Mouse (Mus musculus) midbrain, embryonic 14.5 days (tissue): Measurements from ENCODE around the gene Hoxc5. TPM values are rescaled to one million over a fixed set of nuclear protein-coding genes. Genes with fewer than 3 reads are reported as not detected.

ENCODE experiments used
- ATAC-seq: fragments of 200-750 bp; cut with Nextera tagmentation; 2 replicates; pipeline ENCODE4 v1.8.0; 2017; ENCODE audit warnings: moderate number of reproducible peaks, moderate library complexity; ENCODE audit not compliant: low FRiP score, low TSS enrichment
- DNase-seq: peaks from one replicate; pipeline ENCODE4 v3.0.0-alpha.2; 2015
- H3K27ac ChIP-seq: fragments of 300-500 bp; sonication (generic); replicated peaks from 2 replicates; pipeline ENCODE4 v1.5.1; 2014; ENCODE audit warnings: mild to moderate bottlenecking, low read depth, low read length, moderate library complexity
- H3K27me3 ChIP-seq: fragments of 300-500 bp; sonication (generic); 2 replicates; pipeline ENCODE4 v1.6.1; 2014; ENCODE audit warnings: low read length, control low read depth, mixed read lengths; ENCODE audit not compliant: control insufficient read depth, insufficient read depth
- H3K36me3 ChIP-seq: fragments of 300-500 bp; sonication (generic); 2 replicates; pipeline ENCODE4 v1.6.1; 2014; ENCODE audit warnings: low read length, control low read depth; ENCODE audit not compliant: control insufficient read depth, insufficient read depth
- H3K4me1 ChIP-seq: fragments of 300-500 bp; sonication (generic); 2 replicates; pipeline ENCODE4 v1.6.1; 2014; ENCODE audit warnings: mild to moderate bottlenecking, antibody characterized with exemption, low read length, control low read depth; ENCODE audit not compliant: control insufficient read depth, insufficient read depth
- H3K4me2 ChIP-seq: fragments of 300-500 bp; sonication (generic); 2 replicates; pipeline ENCODE4 v1.6.1; 2014; ENCODE audit warnings: mild to moderate bottlenecking, low read length, moderate library complexity
- H3K4me3 ChIP-seq: fragments of 300-500 bp; sonication (generic); replicated peaks from 2 replicates; pipeline ENCODE4 v1.5.1; 2014; ENCODE audit warnings: low read depth, low read length
- H3K9ac ChIP-seq: fragments of 300-500 bp; sonication (generic); replicated peaks from 2 replicates; pipeline ENCODE4 v1.6.1; 2014; ENCODE audit warnings: mild to moderate bottlenecking, low read length, moderate library complexity
- H3K9me3 ChIP-seq: fragments of 300-500 bp; sonication (generic); 2 replicates; pipeline ENCODE4 v1.6.1; 2016; ENCODE audit warnings: low read length, control low read depth, mixed read lengths; ENCODE audit not compliant: control insufficient read depth
- WGBS: fragments of 180-500 bp; shearing (Covaris S2); extraction: QIAGEN DNeasy Blood & Tissue Kit; methylation state at CpG from one replicate; pipeline ENCODE4 v1.1.7; 2014; 5-methylcytosine and 5-hydroxymethylcytosine counted together
- polyA plus RNA-seq: library from polyadenylated mRNA; unstranded; fragments of >200 nt; fragmentation: Nextera tagmentation; extraction: Ambion mirVana; gene quantifications from 2 replicates; pipeline ENCODE4 v1.2.1, GENCODE M21; 2014

Gene Hoxc5
- polyA plus RNA-seq, 1 experiment from 2014 or later, result 0.12 TPM

- DNase-seq, result no peak
- H3K4me1 ChIP-seq, result no peaks in the 10 kb centered on the region
- no peak overlapping the region for H3K4me3 ChIP-seq
- H3K9me3 ChIP-seq, result no peaks in the 10 kb centered on the region
- peaks cover 99% of the 10 kb centered on the region for H3K27me3 ChIP-seq
- no peak for ATAC-seq
- H3K9ac ChIP-seq, result no peak overlapping the region
- whole genome bisulfite sequencing, result 1% methylated on average over 34 of the region's 34 CpGs
- H3K27ac ChIP-seq, result no peak overlapping the region
- H3K4me2 ChIP-seq, result no peak overlapping the region
- no peaks in the 10 kb centered on the region for H3K36me3 ChIP-seq
These were observed 27.7 kb upstream of the Hoxc5 start for GRCm38 (mm10) chr15:102939256-102940155.

DNA sequence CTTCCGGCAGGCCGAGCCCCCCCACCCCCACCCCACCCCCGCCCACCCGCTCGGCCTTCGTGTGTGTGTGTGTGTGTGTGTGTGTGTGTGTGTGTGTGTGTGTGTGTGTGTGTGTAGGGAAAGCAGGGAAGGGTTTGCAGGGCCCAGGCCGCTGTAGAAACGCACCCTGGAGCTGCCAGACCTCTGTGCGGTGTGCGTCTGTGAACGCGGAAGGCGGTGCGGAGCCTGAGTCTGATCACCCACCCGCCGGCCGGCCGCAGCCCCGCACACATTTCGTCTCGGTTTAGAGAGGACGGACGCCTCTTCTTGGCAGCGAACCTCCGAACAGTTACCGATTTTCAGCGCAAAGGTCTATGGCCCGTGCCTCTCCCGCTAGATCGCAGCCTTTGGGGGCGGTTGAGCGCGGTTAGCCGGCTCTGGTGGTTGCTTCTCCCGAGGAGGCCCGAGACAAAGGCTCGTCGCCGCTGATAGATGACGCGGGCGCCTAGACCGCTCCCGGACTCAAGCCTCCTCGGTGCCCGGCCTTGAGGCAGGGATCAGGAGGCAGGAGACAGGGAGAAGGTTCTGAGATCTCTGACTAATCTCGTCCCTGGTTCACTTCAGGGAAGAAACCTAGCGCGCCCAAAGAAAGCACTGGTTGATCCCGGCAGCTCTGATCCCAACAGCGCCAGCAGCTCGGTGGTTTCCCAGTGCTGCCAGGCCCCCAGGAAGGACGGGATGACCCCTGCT lies 24.3 kb upstream of the Hoxc5 start:
- Histone ChIP-seq H3K4me1 (no peaks in the 10 kb centered on the region), H3K27me3 (peaks cover 99% of the 10 kb centered on the region), H3K4me2 (peak overlapping the region; percentile 33), H3K36me3 (no peaks in the 10 kb centered on the region), H3K9me3 (no peaks in the 10 kb centered on the region), H3K9ac (no peak overlapping the region), H3K4me3 (no peak overlapping the region; the same call in 1 of the 2 replicates), H3K27ac (no peak overlapping the region)
- no peak for DNase-seq
- under 1% methylated on average over 51 of the region's 53 CpGs for WGBS
- ATAC-seq, result no peak

GRCm38 (mm10) chr15:102943468-102943813 lies 23.8 kb upstream of the Hoxc5 start:
- Histone ChIP-seq H3K9ac (no peak overlapping the region), H3K27me3 (peaks cover 99% of the 10 kb centered on the region), H3K9me3 (no peaks in the 10 kb centered on the region), H3K4me1 (no peaks in the 10 kb centered on the region), H3K36me3 (no peaks in the 10 kb centered on the region), H3K4me3 (no peak overlapping the region), H3K4me2 (no peak overlapping the region), H3K27ac (no peak overlapping the region)
- ATAC-seq (no peak), DNase-seq (no peak)
- WGBS, result 2% methylated on average over 5 of the region's 5 CpGs

GRCm38 (mm10) chr15:102945185-102946077 lies 21.8 kb upstream of the Hoxc5 start:
- ATAC-seq, result no peak
- Histone ChIP-seq H3K4me2 (no peak overlapping the region), H3K9ac (no peak overlapping the region), H3K27ac (no peak overlapping the region), H3K27me3 (peaks cover 98% of the 10 kb centered on the region), H3K4me3 (no peak overlapping the region), H3K9me3 (no peaks in the 10 kb centered on the region), H3K36me3 (no peaks in the 10 kb centered on the region), H3K4me1 (no peaks in the 10 kb centered on the region)
- DNase-seq, result no peak
- 8% methylated on average over 22 of the region's 22 CpGs for WGBS

DNA sequence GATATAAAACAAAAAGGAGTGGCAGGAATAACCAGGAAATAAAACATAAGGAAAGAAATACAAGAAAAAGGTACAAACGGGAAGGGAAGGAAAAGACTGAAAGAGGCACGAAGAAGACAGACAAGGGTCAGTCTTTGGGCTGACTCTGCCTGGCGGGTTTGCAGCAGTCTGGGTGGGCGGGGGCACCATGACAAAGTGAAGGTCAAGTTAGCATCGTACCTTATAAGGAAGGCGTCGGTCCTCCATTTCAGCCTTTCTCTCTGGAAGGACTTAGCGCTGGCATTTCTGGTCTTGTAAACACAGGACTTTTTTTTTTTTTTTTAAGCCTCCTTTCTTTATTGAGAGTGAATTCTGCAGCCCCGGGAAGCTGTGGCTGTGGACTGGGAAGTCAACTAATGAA lies 20.0 kb upstream of the Hoxc5 start:
- Histone ChIP-seq H3K9me3 (no peaks in the 10 kb centered on the region), H3K27ac (no peak overlapping the region), H3K27me3 (peaks cover 98% of the 10 kb centered on the region), H3K9ac (no peak overlapping the region), H3K4me3 (no peak overlapping the region), H3K4me2 (no peak overlapping the region), H3K36me3 (no peaks in the 10 kb centered on the region), H3K4me1 (no peaks in the 10 kb centered on the region)
- ATAC-seq, result no peak
- DNase-seq, result no peak
- WGBS, result 2% methylated on average over 9 of the region's 9 CpGs

DNA sequence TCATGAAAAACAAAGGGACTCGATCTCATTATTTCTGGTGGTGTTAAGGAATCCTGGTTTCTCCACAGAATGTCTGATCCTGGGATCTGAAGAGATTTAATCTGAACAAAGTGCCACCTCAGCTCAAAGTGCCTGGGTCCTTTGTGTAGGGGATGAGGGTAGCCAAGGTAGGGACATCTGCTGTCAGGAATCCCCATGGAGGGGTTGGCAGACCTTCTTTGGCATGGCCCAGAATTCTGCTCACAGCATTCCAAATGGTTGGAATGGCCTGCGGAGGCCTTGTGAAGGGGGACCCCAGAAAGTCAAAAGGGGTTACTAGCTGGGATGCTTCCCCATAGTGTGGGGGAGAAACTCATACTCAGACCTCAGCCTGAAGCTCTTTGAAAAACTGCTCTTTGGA lies 18.4 kb upstream of the Hoxc5 start:
- Histone ChIP-seq H3K9me3 (no peaks in the 10 kb centered on the region), H3K4me2 (no peak overlapping the region), H3K27me3 (peaks cover 98% of the 10 kb centered on the region), H3K27ac (no peak overlapping the region), H3K4me3 (no peak overlapping the region), H3K36me3 (no peaks in the 10 kb centered on the region), H3K9ac (no peak overlapping the region), H3K4me1 (no peaks in the 10 kb centered on the region)
- ATAC-seq (no peak), DNase-seq (no peak)
- WGBS, result 19% methylated on average over 2 of the region's 2 CpGs

- ATAC-seq (no peak), DNase-seq (no peak)
- Histone ChIP-seq H3K36me3 (no peaks in the 10 kb centered on the region), H3K9me3 (no peaks in the 10 kb centered on the region), H3K9ac (no peak overlapping the region), H3K27ac (no peak overlapping the region), H3K4me2 (no peak overlapping the region), H3K4me3 (no peak overlapping the region), H3K4me1 (no peaks in the 10 kb centered on the region), H3K27me3 (peaks cover 98% of the 10 kb centered on the region)
- 2% methylated on average over 20 of the region's 20 CpGs for WGBS
These were observed 17.5 kb upstream of the Hoxc5 start for GRCm38 (mm10) chr15:102949696-102950095.

DNA sequence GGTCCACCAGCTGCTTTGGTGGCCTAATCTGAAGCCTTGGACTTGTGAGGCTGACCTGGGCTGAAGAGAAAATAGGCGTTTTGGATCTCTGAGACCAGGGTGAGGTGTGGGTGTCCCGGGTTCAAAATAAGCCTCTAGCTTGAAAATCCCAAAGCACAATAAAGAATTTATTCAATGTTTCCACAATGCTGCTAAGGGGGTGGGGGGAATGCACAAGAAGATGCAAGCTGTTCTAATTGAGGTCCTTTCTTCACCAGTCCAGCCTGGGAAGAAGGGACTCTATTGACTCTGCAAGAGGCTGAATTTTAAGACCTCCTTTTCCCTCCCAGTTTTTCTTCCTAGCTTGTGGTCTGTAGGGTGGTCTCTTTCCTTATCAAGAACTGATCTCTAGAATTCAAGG lies 16.4 kb upstream of the Hoxc5 start:
- Histone ChIP-seq H3K4me1 (no peaks in the 10 kb centered on the region), H3K4me2 (no peak overlapping the region), H3K27me3 (peaks cover 98% of the 10 kb centered on the region), H3K36me3 (no peaks in the 10 kb centered on the region), H3K9me3 (no peaks in the 10 kb centered on the region), H3K27ac (no peak overlapping the region), H3K9ac (no peak overlapping the region), H3K4me3 (no peak overlapping the region)
- 7% methylated on average over 2 of the region's 2 CpGs for WGBS
- DNase-seq (no peak), ATAC-seq (no peak)
